Mouse (Mus musculus): ENCODE data around the gene Fam19a2.
A peak's percentile ranks its signal among the peaks of the same experiment; 100 is the strongest.

Fam19a2 gene

GRCm38 (mm10) chr10:123263876-123264309 is at the start of gene Fam19a2:
Fam19a2 (plus strand) TSS chr10:123263996.
- DNase-seq (ENCODE audit: low read depth in 1 of 2, low spot score in 2 of 2): peak in 1 of 2 experiments; percentile 1

- DNase-seq (ENCODE audit: low read depth in 1 of 2, low spot score in 2 of 2): no peak
Observed at GRCm38 (mm10) chr10:123222785-123223184, 41.0 kb upstream of the Fam19a2 start.

GRCm38 (mm10) chr10:123229420-123229819 is 34.4 kb upstream of the Fam19a2 start:
- DNase-seq (ENCODE audit: low read depth in 1 of 2, low spot score in 2 of 2): no peak

GRCm38 (mm10) chr10:123248063-123248462 is 15.7 kb upstream of the Fam19a2 start:
- DNase-seq (ENCODE audit: low read depth in 1 of 2, low spot score in 2 of 2): no peak

GRCm38 (mm10) chr10:123251904-123252303 is 11.9 kb upstream of the Fam19a2 start:
- DNase-seq (ENCODE audit: low read depth in 1 of 2, low spot score in 2 of 2): no peak

GRCm38 (mm10) chr10:123254299-123254698 is 9.5 kb upstream of the Fam19a2 start:
- no peak for DNase-seq (ENCODE audit: low read depth in 1 of 2, low spot score in 2 of 2)

- no peak for DNase-seq (ENCODE audit: low read depth in 1 of 2, low spot score in 2 of 2)
Observed at GRCm38 (mm10) chr10:123255674-123256348, 8.0 kb upstream of the Fam19a2 start.

GRCm38 (mm10) chr10:123264461-123265191 is 830 bp downstream of the Fam19a2 start:
- no peak for DNase-seq (ENCODE audit: low read depth in 1 of 2, low spot score in 2 of 2)

GRCm38 (mm10) chr10:123265241-123265790 is 1.5 kb downstream of the Fam19a2 start:
- no peak for DNase-seq (ENCODE audit: low read depth in 1 of 2, low spot score in 2 of 2)

GRCm38 (mm10) chr10:123268568-123268967 is 4.8 kb downstream of the Fam19a2 start:
- no peak for DNase-seq (ENCODE audit: low read depth in 1 of 2, low spot score in 2 of 2)

- no peak for DNase-seq (ENCODE audit: low read depth in 1 of 2, low spot score in 2 of 2)
Observed at GRCm38 (mm10) chr10:123274554-123274953, 10.8 kb downstream of the Fam19a2 start.

GRCm38 (mm10) chr10:123307300-123307699 is 43.5 kb downstream of the Fam19a2 start:
- no peak for DNase-seq (ENCODE audit: low read depth in 1 of 2, low spot score in 2 of 2)

- DNase-seq (ENCODE audit: low read depth in 1 of 2, low spot score in 2 of 2): no peak
Observed at GRCm38 (mm10) chr10:123326271-123326670, 62.5 kb downstream of the Fam19a2 start.

- DNase-seq (ENCODE audit: low read depth in 1 of 2, low spot score in 2 of 2): no peak
Observed at GRCm38 (mm10) chr10:123341280-123341679, 77.5 kb downstream of the Fam19a2 start.

GRCm38 (mm10) chr10:123342591-123343236 is 78.9 kb downstream of the Fam19a2 start:
- no peak for DNase-seq (ENCODE audit: low read depth in 1 of 2, low spot score in 2 of 2)

GRCm38 (mm10) chr10:123346301-123346700 is 82.5 kb downstream of the Fam19a2 start:
- DNase-seq (ENCODE audit: low read depth in 1 of 2, low spot score in 2 of 2): no peak

GRCm38 (mm10) chr10:123353667-123354066 is 89.9 kb downstream of the Fam19a2 start:
- no peak for DNase-seq (ENCODE audit: low read depth in 1 of 2, low spot score in 2 of 2)

- DNase-seq (ENCODE audit: low read depth in 1 of 2, low spot score in 2 of 2): no peak
Observed at GRCm38 (mm10) chr10:123357010-123357409, 93.2 kb downstream of the Fam19a2 start.

GRCm38 (mm10) chr10:123360492-123360891 is 96.7 kb downstream of the Fam19a2 start:
- DNase-seq (ENCODE audit: low read depth in 1 of 2, low spot score in 2 of 2): no peak

GRCm38 (mm10) chr10:123364628-123365027 is 100.8 kb downstream of the Fam19a2 start:
- DNase-seq (ENCODE audit: low read depth in 1 of 2, low spot score in 2 of 2): no peak

- no peak for DNase-seq (ENCODE audit: low read depth in 1 of 2, low spot score in 2 of 2)
Observed at GRCm38 (mm10) chr10:123367152-123367864, 103.5 kb downstream of the Fam19a2 start.
